Mouse (Mus musculus) E14TG2a.4 (cell line): ENCODE data around the gene Mgst3.

Source experiments
- CTCF ChIP-seq: conservative IDR thresholded peaks from 2 replicates; pipeline ENCODE4 v1.5.1; 2014; ENCODE audit warnings: low read length
- NANOG ChIP-seq: IDR thresholded peaks from 2 replicates; pipeline ENCODE4 v1.6.1; 2014; ENCODE audit warnings: borderline replicate concordance, low read length, mixed read lengths

GRCm38 (mm10) chr1:167378019-167378418 is 15.6 kb downstream of the Mgst3 start:
- TF ChIP-seq CTCF (no peak), NANOG (no peak)
